Mouse (Mus musculus): ENCODE results near the gene Defa36.
"Not testable (repeated sequence)": the region's sequence is repeated elsewhere in the genome, so short reads cannot be mapped to it uniquely, and the experiment has no call there.

Gene Defa36

DNA sequence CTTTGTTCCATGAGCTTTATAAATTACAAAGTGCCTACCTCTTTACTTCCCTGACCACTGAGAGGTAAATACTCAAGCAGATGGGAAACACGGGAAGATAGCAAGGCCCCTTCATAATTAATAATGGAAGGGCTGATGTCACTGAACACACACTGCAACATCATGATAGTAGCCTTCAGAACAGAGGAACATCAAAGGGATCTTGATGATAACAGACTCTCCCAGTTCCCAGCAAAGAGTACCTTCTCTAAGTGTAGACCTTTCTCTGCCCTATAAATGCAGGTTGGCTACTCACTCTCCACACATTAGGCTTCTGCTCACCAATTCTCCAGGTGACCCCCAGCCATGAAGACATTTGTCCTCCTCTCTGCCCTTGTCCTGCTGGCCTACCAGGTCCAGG is at the start of gene Defa36:
Gene Defa36, plus strand, starts transcription at position 301 of the 400 bp plus-strand sequence.
- not testable (repeated sequence) for H3K27me3 ChIP-seq (ENCODE audit: control insufficient read depth, insufficient read depth, low read length, poor library complexity, severe bottlenecking); H3K36me3 ChIP-seq (ENCODE audit: control insufficient read depth, insufficient read depth, low read length, poor library complexity, severe bottlenecking); DNase-seq (ENCODE audit: low read depth, low spot score)

DNA sequence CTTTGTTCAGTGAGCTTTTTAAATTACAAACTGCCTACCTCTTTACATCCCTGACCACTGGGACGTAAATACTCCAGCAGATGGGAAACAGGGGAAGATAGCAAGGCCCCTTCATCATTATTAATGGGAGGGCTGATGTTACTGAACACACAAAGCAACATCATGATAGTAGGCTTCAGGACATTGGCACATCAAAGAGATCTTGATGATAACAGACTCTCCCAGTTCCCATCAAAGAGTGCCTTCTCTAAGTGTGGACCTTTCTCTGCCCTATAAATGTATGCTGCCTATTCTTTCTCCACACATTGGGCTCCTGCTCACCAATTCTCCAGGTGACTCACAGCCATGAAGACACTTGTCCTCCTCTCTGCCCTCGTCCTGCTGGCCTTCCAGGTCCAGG is 49.0 kb upstream of the Defa36 start, which contains the start of gene Defa2:
Gene Defa2, plus strand, starts transcription at position 301 of the 400 bp plus-strand sequence.
- H3K27me3 ChIP-seq (ENCODE audit: control insufficient read depth, insufficient read depth, low read length, poor library complexity, severe bottlenecking); H3K36me3 ChIP-seq (ENCODE audit: control insufficient read depth, insufficient read depth, low read length, poor library complexity, severe bottlenecking); DNase-seq (ENCODE audit: low read depth, low spot score): not testable (repeated sequence)

DNA sequence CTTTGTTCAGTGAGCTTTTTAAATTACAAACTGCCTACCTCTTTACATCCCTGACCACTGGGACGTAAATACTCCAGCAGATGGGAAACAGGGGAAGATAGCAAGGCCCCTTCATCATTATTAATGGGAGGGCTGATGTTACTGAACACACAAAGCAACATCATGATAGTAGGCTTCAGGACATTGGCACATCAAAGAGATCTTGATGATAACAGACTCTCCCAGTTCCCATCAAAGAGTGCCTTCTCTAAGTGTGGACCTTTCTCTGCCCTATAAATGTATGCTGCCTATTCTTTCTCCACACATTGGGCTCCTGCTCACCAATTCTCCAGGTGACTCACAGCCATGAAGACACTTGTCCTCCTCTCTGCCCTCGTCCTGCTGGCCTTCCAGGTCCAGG is 35.7 kb upstream of the Defa36 start, which contains the start of gene Defa33:
Gene Defa33, plus strand, starts transcription at position 301 of the 400 bp plus-strand sequence.
- not testable (repeated sequence) for DNase-seq (ENCODE audit: low read depth, low spot score)

DNA sequence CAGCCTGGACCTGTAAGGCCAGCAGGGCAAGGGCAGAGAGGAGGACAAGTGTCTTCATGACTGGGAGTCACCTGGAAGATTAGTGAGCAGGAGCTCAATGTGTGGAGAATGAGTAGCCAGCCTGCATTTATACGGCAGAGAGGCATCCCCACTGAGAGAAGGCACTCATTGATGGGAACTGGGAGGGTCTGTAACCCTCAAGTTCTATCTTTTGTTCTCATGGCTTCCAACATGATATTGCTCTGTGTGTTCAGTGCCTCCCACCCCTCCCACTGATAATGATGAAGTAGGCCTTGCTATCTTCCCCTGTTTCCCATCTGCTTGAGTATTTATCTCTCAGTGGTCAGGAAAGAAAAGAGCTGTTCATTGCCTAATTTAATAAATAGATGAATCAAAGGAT is 29.2 kb downstream of the Defa36 start, which contains the start of gene Gm7849:
Gene Gm7849, minus strand, starts transcription at position 101 of the 400 bp plus-strand sequence.
- H3K27me3 ChIP-seq (ENCODE audit: control insufficient read depth, insufficient read depth, low read length, poor library complexity, severe bottlenecking); H3K36me3 ChIP-seq (ENCODE audit: control insufficient read depth, insufficient read depth, low read length, poor library complexity, severe bottlenecking); DNase-seq (ENCODE audit: low read depth, low spot score): not testable (repeated sequence)

More for the DNA sequence above, 35.7 kb upstream of the Defa36 start, which contains the start of gene Defa33:
- H3K27me3 ChIP-seq (ENCODE audit: control insufficient read depth, insufficient read depth, low read length, poor library complexity, severe bottlenecking); H3K36me3 ChIP-seq (ENCODE audit: control insufficient read depth, insufficient read depth, low read length, poor library complexity, severe bottlenecking): not testable (repeated sequence)
